Mouse (Mus musculus): ENCODE data around the gene Ak5. TPM values are rescaled to one million over a fixed set of nuclear protein-coding genes. Genes with fewer than 3 reads are reported as not detected.
A peak's percentile ranks its signal among the peaks of the same experiment; 100 is the strongest.
"Not testable (repeated sequence)": the region's sequence is repeated elsewhere in the genome, so short reads cannot be mapped to it uniquely, and the experiment has no call there.

The Ak5 gene
- polyA plus RNA-seq, 1 experiment from 2014 or later, result 3.6 TPM

DNA sequence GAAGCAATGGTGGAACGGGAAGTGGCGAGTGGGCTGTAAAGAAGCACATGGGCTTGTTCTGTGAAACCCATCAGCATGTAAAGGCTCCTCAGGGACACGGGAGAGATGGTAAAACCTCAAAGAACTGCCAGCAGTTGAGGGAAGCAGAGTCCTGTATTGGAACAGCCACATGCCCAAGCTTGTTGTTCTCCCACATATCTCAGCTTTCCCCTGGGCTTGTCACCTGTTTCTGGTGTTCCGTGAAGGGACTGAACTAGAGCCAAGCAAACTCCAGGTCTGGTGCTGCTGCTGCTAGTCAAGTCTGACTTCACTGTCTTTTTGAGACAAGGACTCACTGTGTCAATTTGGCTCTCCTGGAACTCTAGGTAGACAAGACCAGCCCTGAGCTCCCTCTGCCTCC, 200.8 kb downstream of the Ak5 start:
- Histone ChIP-seq H3K27ac (no peak overlapping the region), H3K9ac (no peak overlapping the region), H3K36me3 (peaks cover 9% of the 10 kb centered on the region), H3K27me3 (no peaks in the 10 kb centered on the region), H3K4me1 (peaks cover 16% of the 10 kb centered on the region), H3K4me3 (replicated peaks) (no peak overlapping the region), H3K4me2 (no peak overlapping the region), H3K9me3 (replicated peaks) (no peaks in the 10 kb centered on the region)
- no peak for ATAC-seq (replicated peaks; ENCODE audit: low FRiP score)
- 76% methylated on average over 4 of the region's 4 CpGs for WGBS

DNA sequence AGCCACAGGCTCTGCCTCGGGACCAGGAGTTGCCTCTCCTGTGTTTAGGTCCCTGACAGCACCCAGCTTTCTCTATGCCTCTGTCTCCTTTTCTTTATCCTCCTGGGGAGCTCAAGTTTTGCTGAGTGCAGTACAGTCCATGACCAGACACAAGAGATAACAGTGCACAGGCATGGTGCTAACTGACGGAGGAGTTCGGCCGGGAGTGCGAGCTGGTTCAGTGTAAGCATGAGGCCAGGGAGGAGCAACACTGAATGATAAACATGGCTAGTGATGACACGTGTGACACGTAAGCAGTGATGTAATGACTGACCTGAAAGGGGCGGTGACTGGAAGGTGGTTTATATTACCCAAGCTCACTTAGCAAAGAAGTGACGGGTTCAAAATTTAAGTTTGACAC, 201.3 kb downstream of the Ak5 start:
- Histone ChIP-seq H3K9me3 (replicated peaks) (no peaks in the 10 kb centered on the region), H3K9ac (no peak overlapping the region), H3K4me1 (peaks cover 16% of the 10 kb centered on the region), H3K36me3 (peaks cover 9% of the 10 kb centered on the region), H3K27ac (no peak overlapping the region), H3K4me3 (replicated peaks) (no peak overlapping the region), H3K27me3 (no peaks in the 10 kb centered on the region), H3K4me2 (no peak overlapping the region)
- WGBS, result 88% methylated on average over 9 of the region's 9 CpGs
- no peak for ATAC-seq (replicated peaks; ENCODE audit: low FRiP score)

DNA sequence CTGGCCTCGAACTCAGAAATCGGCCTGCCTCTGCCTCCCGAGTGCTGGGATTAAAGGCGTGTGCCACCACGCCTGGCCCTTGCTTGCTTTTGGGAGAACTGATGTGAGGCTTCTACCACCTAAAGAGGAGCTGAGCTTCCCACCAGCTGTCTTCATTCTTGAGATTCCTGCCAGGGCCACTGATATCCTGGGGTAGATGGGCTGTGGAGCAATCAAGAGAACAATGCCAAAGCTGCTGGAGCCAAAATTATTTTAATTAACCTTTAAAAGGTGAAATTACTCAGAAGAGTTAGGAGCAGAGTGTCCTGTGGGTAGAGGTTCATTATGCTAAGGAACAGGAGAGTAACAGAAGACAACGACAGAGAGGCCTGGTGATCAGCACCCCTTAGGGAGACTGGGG, 202.8 kb downstream of the Ak5 start:
- Histone ChIP-seq H3K4me3 (replicated peaks) (no peak overlapping the region), H3K4me1 (peaks cover 29% of the 10 kb centered on the region), H3K9me3 (replicated peaks) (no peaks in the 10 kb centered on the region), H3K27me3 (no peaks in the 10 kb centered on the region), H3K4me2 (no peak overlapping the region), H3K27ac (no peak overlapping the region), H3K36me3 (peaks cover 17% of the 10 kb centered on the region), H3K9ac (no peak overlapping the region)
- 93% methylated on average over 6 of the region's 6 CpGs for whole genome bisulfite sequencing
- ATAC-seq (replicated peaks; ENCODE audit: low FRiP score), result no peak

DNA sequence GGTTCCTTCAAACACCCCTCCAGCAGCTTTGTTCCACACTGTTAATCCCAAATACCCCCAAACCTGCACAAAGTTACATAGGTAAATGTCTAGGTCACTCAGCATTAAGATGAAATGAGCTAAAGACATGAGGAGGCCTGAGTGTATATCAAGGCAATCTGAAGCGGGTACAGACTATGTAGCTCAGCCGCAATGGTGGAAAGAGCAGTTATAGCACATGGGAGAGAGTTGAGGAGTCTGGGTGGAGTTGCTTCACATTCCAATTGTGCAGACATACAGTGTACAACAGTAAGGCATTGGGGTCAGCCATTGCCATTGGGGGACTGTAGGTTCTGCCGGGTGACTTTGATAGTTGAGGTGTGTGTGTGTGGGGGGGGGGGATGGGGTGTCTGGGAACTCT, 203.7 kb downstream of the Ak5 start:
- Histone ChIP-seq H3K4me1 (peaks cover 27% of the 10 kb centered on the region), H3K9me3 (replicated peaks) (no peaks in the 10 kb centered on the region), H3K4me3 (replicated peaks) (no peak overlapping the region), H3K27ac (no peak overlapping the region), H3K9ac (no peak overlapping the region), H3K36me3 (peaks cover 19% of the 10 kb centered on the region), H3K27me3 (no peaks in the 10 kb centered on the region), H3K4me2 (no peak overlapping the region)
- no peak for ATAC-seq (replicated peaks; ENCODE audit: low FRiP score)
- WGBS, result 95% methylated on average over 3 of the region's 3 CpGs

DNA sequence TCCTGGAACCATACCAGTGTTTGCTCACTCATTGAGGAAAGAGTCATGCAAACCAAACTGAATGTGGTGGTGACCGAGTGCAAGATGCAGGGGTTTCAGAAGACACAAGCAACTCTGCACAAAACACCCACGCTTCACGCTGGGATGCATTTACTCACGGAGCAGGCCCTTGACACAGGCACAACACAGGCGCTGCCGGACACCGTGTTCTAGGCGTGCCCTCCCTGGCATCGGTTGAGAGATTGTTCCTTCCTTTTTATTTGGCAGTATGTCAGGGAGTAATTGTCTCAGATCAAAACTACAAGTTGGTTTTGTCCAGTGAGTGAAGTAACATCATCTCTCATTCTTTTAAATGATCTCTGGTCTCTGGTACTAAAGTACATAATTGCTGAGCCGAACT, 205.3 kb downstream of the Ak5 start:
- Histone ChIP-seq H3K9me3 (replicated peaks) (no peaks in the 10 kb centered on the region), H3K36me3 (peaks cover 30% of the 10 kb centered on the region), H3K4me1 (peaks cover 16% of the 10 kb centered on the region), H3K4me3 (replicated peaks) (no peak overlapping the region), H3K9ac (no peak overlapping the region), H3K27ac (no peak overlapping the region), H3K27me3 (no peaks in the 10 kb centered on the region), H3K4me2 (no peak overlapping the region)
- ATAC-seq (replicated peaks; ENCODE audit: low FRiP score), result no peak
- WGBS, result 91% methylated on average over 10 of the region's 10 CpGs

DNA sequence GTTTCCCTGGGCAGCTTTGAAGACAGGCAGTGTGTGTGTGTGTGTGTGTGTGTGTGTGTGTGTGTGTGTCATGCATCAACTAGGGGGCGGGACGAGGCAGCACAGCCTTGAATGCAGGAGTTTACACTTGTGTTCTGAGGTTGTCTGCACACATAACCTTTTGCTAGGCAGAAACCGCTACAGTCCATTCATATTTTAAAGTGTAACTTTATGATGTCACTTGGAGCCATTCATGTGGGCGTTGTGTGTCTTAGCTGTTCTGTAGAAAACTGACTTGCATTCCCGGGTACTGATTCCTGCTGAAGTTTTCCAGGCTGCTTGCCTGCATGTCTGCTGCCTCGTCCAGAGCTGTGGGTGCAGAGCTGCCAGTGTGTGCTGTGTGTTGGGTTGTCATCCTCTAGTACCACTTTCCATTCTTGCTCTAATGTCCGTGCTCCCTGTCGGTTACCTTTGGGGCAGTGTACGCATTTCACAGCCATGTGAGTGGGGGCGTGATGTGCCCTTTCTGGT, 206.1 kb downstream of the Ak5 start:
- WGBS, result 86% methylated on average over 10 of the region's 10 CpGs
- H3K4me2 ChIP-seq, result no peak overlapping the region

DNA sequence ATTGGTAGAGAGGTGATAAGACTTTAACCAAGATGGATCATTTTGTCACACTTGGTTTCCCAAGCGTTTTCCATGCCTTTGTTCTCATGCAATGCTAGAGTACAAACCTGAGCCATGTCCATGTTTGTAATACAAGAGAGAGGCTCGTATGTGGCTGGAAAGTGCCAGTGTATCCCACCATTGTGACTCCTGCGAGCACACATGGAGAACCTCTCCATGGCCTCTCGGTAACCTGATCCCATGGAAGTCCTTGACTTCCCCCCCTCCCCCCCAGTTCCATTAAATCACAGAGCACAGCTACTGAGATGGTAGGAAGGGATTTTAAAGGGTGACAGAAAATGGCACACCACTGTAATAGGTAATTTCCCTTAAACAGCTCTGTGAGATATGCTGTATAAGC, 207.4 kb downstream of the Ak5 start:
- peak; percentile 67 for ATAC-seq (replicated peaks; ENCODE audit: low FRiP score)
- H3K9ac ChIP-seq, result no peak overlapping the region
- H3K4me1 ChIP-seq, result peaks cover 16% of the 10 kb centered on the region
- H3K9me3 ChIP-seq (replicated peaks), result no peaks in the 10 kb centered on the region
- H3K27me3 ChIP-seq, result no peaks in the 10 kb centered on the region
- peak overlapping the region; percentile 42; the same call in 1 of the 2 replicates for H3K27ac ChIP-seq
- peaks cover 50% of the 10 kb centered on the region for H3K36me3 ChIP-seq
- 24% methylated on average over 4 of the region's 4 CpGs for WGBS
- H3K4me2 ChIP-seq, result no peak overlapping the region
- no peak overlapping the region for H3K4me3 ChIP-seq (replicated peaks)

More for the DNA sequence above, 206.1 kb downstream of the Ak5 start:
- Histone ChIP-seq H3K36me3 (peaks cover 38% of the 10 kb centered on the region), H3K27me3 (no peaks in the 10 kb centered on the region), H3K27ac (no peak overlapping the region), H3K4me1 (peaks cover 16% of the 10 kb centered on the region), H3K4me3 (replicated peaks) (no peak overlapping the region), H3K9ac (no peak overlapping the region), H3K9me3 (replicated peaks) (no peaks in the 10 kb centered on the region)
- no peak for ATAC-seq (replicated peaks; ENCODE audit: low FRiP score)

DNA sequence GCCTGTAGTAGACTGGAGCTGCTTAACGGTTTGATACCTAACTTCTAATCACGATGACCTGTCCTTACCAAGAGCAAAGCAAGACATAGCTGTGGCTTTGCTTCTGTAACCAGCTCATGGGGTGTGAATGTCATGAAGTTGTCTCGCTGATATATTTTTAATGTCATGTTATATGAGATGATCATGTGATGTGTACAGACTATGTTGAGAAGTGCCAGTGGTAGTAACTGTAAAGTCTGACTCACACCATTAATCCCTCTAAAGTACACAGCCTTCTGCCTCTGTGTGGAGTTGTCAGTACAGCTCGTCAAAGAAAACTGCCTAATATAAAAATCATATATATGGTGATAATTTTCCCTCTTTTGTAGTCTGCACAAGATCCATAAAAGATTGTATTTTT, 209.3 kb downstream of the Ak5 start:
- not testable (repeated sequence) for H3K4me3 ChIP-seq (replicated peaks); H3K27me3 ChIP-seq; H3K9ac ChIP-seq; H3K27ac ChIP-seq; H3K4me2 ChIP-seq; H3K9me3 ChIP-seq (replicated peaks); ATAC-seq (replicated peaks; ENCODE audit: low FRiP score)
- H3K4me1 ChIP-seq, result peaks cover 16% of the 10 kb centered on the region
- peaks cover 69% of the 10 kb centered on the region for H3K36me3 ChIP-seq
- 85% methylated on average over 4 of the region's 4 CpGs for WGBS

DNA sequence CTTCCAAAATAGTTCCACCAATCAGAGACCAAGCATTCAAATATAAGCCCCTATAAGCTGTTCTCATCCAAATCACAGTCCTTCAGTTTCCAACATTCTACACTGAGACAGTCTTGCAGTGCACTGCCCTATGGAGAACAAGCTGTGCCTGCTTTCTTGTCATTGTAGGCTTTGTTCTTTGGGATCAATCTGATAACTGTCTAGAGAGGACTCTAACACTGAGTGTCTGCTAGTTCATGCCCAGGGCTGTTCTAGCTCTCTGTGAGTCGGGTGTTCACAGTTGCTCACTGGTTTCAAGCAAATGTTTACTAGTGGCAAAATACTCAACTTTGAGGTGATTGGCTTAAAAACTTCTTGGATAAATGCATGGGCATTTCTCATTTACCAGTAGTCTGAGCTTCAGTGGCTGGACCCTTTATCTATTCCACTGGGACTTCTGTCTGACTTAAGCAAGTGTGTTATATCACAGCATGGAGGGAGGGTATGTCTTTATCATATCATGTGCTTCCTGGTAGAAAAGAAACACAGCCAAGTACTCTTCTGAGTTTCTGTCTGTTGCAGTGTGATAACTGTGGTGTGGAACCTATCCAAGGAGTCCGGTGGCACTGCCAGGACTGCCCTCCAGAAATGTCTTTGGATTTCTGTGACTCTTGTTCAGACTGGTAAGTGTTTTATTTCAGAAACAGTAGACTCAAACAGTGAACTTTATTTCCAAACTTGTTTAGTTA, 210.7 kb downstream of the Ak5 start:
- Histone ChIP-seq H3K27me3 (no peaks in the 10 kb centered on the region), H3K9me3 (replicated peaks) (no peaks in the 10 kb centered on the region), H3K9ac (no peak overlapping the region), H3K4me2 (no peak overlapping the region), H3K27ac (no peak overlapping the region), H3K4me1 (peaks cover 16% of the 10 kb centered on the region), H3K36me3 (peaks cover 66% of the 10 kb centered on the region), H3K4me3 (replicated peaks) (no peak overlapping the region)
- 89% methylated on average over 2 of the region's 2 CpGs for WGBS
- ATAC-seq (replicated peaks; ENCODE audit: low FRiP score), result no peak

DNA sequence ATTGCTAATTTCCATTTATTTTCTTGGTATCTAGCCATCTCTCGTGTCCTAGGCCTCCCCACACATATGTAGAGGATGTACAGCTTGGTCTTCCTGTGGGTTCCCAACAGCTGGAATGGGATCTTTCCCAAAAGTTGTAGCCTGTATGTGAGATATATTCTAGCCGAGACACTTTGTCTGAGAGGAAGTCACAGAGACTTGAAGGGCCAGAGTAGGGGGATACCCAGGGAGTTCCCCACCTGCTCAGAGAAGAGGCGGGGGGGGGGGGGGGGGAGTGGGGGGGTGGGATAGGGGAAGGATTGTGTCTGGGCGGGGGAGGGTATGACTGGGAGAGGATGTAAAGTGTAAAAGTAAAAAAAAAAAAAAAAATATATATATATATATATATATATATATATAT, 215.0 kb downstream of the Ak5 start:
- Histone ChIP-seq H3K4me1 (no peaks in the 10 kb centered on the region), H3K4me3 (replicated peaks) (no peak overlapping the region), H3K27me3 (no peaks in the 10 kb centered on the region), H3K9me3 (replicated peaks) (no peaks in the 10 kb centered on the region), H3K36me3 (peaks cover 88% of the 10 kb centered on the region), H3K27ac (no peak overlapping the region), H3K4me2 (no peak overlapping the region), H3K9ac (no peak overlapping the region)
- no peak for ATAC-seq (replicated peaks; ENCODE audit: low FRiP score)
- WGBS, result 97% methylated on average over 2 of the region's 4 CpGs

DNA sequence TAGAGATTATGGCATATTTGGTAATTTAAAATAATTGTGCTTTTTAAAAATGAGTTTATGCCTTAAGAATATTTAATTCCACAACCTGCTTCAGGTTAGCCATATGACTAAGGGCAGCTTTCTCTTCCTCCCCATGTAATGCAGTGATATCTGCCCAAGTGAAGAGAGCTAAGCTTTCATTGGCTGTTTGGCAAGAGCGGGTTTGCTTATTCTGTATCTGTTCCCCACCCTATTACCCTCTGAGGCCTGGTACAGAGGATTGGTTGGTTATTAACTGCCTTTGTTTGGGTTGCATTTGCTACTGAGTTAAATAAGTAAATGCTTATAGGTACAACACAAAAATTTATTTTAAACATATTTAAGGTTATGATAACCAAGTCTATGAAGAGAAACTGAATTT, 221.2 kb downstream of the Ak5 start:
- H3K4me1 ChIP-seq, result no peaks in the 10 kb centered on the region
- H3K9me3 ChIP-seq (replicated peaks), result no peaks in the 10 kb centered on the region
- H3K9ac ChIP-seq, result no peak overlapping the region
- ATAC-seq (replicated peaks; ENCODE audit: low FRiP score), result no peak
- H3K27ac ChIP-seq, result no peak overlapping the region
- H3K36me3 ChIP-seq, result peaks cover 44% of the 10 kb centered on the region
- H3K27me3 ChIP-seq, result no peaks in the 10 kb centered on the region
- no peak overlapping the region for H3K4me2 ChIP-seq
- no peak overlapping the region for H3K4me3 ChIP-seq (replicated peaks)
- WGBS, result 82% methylated on average over 1 of the region's 1 CpGs

DNA sequence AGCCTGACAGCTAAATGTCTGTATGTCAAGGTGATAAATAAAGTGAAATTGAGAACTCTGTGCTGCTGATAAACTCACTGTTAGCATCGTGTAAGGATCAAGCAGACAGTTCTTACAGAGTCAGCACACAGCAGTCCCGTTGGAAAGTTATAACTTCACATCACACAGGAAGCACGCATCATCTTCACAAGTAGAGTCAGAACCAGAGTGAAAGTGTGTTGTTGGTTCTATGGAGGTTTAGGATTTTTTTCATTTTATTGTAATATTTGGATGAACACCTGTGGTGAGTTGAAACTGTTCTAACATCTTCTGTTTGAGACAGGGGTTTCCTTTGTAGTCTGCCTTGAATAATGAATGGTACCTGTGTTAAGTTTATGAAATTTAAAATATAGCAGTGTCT, 224.0 kb downstream of the Ak5 start:
- no peak overlapping the region for H3K4me2 ChIP-seq
- 70% methylated on average over 3 of the region's 3 CpGs for WGBS
- H3K4me1 ChIP-seq, result no peaks in the 10 kb centered on the region
- no peak overlapping the region for H3K27ac ChIP-seq
- no peaks in the 10 kb centered on the region for H3K9me3 ChIP-seq (replicated peaks)
- H3K27me3 ChIP-seq, result no peaks in the 10 kb centered on the region
- H3K36me3 ChIP-seq, result peaks cover 19% of the 10 kb centered on the region
- H3K4me3 ChIP-seq (replicated peaks), result no peak overlapping the region
- no peak for ATAC-seq (replicated peaks; ENCODE audit: low FRiP score)
- H3K9ac ChIP-seq, result no peak overlapping the region

DNA sequence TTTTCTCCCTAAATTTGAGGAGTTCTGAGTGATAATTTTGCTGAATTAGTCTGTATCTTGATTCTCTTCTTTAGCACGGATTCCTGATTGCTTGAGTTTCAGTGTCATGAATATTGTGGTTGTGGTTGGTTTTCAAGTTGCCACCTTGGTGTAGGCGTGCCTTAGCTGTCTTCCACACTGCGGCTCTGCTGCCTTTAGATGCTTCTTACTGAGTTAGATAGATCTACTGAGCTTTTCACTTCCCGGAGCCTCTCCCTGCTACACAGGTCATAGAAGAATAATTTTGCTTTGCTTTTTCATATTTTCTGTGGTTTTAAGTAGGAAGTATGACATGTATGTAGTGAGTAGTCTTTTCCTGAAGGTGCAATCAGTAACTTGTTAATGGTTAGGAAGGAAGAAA, 225.4 kb downstream of the Ak5 start:
- H3K4me3 ChIP-seq (replicated peaks), result no peak overlapping the region
- no peaks in the 10 kb centered on the region for H3K4me1 ChIP-seq
- H3K36me3 ChIP-seq, result peaks cover 22% of the 10 kb centered on the region
- WGBS, result 90% methylated on average over 4 of the region's 4 CpGs
- no peak overlapping the region for H3K27ac ChIP-seq
- no peak overlapping the region for H3K4me2 ChIP-seq
- no peak overlapping the region for H3K9ac ChIP-seq
- ATAC-seq (replicated peaks; ENCODE audit: low FRiP score), result no peak
- no peaks in the 10 kb centered on the region for H3K9me3 ChIP-seq (replicated peaks)
- H3K27me3 ChIP-seq, result no peaks in the 10 kb centered on the region
